Mouse (Mus musculus) c-Kit-positive CD71-positive TER-119-negative erythroid progenitor cells, embryonic 14.5 days (primary cell): ENCODE results near the gene Olfr1325.
"Not testable (repeated sequence)": the region's sequence is repeated elsewhere in the genome, so short reads cannot be mapped to it uniquely, and the experiment has no call there.

Experiments used
- DNase-seq: peaks from one replicate; pipeline ENCODE4 v3.0.0-alpha.2; 2013; ENCODE audit warnings: low read depth

Gene Olfr1325

DNA sequence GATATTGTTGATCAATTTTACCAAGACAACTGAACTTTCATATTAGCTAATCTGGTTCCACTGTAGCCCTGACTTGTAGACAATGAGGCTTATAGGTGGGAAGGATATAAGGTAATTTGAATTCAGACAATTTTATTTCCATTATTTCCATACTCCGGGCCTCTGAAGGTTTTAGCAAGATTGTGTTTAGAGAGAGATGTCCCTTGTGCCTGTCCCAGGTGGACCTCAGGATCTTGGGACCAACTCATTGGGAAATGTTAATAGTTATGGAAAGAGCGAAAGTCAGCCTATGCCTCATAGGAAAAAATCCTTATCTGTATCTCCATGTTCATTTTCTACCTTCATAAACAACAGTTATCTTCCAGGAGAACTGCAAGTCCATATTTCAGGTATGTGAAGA, at the start of gene Olfr1325:
Olfr1325 (plus strand) TSS at position 301 of the 400 bp plus-strand sequence.
- no peak for DNase-seq

DNA sequence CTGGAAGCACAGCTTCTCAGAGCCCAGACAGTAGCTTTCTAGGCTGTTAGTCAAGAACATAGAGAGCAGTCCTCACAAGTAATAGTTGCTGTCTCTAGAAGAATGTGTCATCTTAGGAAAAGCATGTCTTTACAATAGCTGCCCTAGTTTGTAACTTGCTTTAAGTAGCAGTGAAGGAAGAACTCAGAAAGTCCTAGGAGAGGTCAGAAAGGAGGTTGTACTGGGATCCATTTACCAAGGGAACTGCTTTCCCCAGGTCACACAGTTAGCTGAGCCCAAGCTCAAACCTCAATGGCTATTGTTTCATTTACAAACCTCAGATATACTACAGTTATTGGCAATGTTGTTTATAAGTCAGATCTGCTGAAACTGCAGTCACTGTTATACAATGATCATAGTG, 17.7 kb upstream of the Olfr1325 start, which contains the start of gene Olfr1326-ps1:
Olfr1326-ps1 (minus strand) TSS at position 101 of the 400 bp plus-strand sequence.
- DNase-seq: no peak

DNA sequence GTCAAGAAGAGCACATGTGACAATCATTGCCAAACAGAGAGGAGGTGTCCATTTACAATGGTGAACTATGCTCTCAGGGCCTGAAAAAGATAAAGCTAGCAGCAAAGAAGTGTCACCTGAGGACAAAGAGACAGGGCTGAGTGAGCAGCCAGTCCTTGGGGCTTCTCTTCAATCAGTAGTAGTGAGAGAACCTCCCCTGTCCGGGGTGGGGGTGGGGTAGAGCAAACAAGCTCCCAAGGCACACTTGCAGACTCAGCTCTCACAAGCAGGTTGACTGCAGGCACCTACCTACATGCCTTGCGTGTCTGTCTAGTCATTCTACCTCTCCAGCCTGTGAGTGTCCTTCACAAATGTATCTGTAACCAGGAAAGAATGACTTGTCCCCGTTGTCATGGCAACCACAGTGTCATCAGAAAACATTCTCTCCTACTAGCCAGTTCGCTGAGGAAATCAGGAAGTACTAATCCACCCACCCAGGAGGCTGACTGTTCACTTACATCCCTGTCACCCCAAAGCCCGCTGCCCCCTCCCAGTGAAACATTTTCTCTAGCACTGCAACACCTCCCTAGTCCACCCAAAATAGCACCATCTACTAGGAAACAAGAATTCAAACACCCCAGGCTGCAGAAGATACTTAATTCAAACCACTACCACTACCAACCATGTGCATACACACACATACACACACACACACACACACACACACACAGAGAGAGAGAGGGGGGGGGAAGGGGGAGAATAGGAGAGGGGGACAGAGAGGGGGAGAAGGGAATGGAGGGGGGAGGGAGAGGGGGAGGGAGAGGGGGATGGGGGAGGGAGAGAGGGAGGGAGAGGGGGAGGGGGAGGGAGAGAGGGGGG, 53.2 kb downstream of the Olfr1325 start, which contains the start of gene Gm5640:
Gm5640 (minus strand) TSS at position 170 of the 858 bp plus-strand sequence.
- DNase-seq: not testable (repeated sequence)

DNA sequence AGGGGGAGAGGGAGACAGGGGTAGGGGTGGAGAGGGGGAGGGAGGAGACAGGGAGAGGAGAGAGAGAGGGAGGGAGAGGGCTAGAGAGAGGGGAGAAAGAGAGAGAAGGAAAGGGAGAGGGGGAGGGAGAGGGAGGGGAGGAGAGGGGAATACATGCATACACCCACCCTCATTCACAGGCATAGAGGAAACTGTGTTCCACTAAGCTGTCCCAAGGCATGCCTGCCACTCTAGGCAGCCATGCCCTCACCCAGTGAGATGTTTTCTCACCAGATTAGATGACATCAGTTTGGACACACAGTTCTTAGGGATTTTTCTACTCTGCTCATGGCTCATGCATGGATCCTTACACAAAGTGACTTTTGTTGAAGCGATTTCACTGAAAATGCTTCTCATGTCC, 53.9 kb downstream of the Olfr1325 start:
- not testable (repeated sequence) for DNase-seq
